Mouse (Mus musculus): Measurements from ENCODE around the gene Slc25a35. TPM values are rescaled to one million over a fixed set of nuclear protein-coding genes. Genes with fewer than 3 reads are reported as not detected.

Slc25a35 gene
- total RNA-seq (2023): 1.4 TPM

GRCm38 (mm10) chr11:68967337-68968282 is at the start of gene Slc25a35:
Gene Slc25a35 (plus strand): TSS chr11:68968131.

GRCm38 (mm10) chr11:68926981-68927380 is 41.0 kb upstream of the Slc25a35 start, which contains the start of gene Odf4:
Gene Odf4 (minus strand): TSS chr11:68927081.

GRCm38 (mm10) chr11:68957308-68957707 is 10.6 kb upstream of the Slc25a35 start, which contains the start of gene Arhgef15:
Gene Arhgef15 (minus strand): TSS chr11:68957480.

GRCm38 (mm10) chr11:68975085-68975484 is 7.2 kb downstream of the Slc25a35 start, which contains the start of gene Rangrf:
Gene Rangrf (minus strand): TSS chr11:68975185.

DNA sequence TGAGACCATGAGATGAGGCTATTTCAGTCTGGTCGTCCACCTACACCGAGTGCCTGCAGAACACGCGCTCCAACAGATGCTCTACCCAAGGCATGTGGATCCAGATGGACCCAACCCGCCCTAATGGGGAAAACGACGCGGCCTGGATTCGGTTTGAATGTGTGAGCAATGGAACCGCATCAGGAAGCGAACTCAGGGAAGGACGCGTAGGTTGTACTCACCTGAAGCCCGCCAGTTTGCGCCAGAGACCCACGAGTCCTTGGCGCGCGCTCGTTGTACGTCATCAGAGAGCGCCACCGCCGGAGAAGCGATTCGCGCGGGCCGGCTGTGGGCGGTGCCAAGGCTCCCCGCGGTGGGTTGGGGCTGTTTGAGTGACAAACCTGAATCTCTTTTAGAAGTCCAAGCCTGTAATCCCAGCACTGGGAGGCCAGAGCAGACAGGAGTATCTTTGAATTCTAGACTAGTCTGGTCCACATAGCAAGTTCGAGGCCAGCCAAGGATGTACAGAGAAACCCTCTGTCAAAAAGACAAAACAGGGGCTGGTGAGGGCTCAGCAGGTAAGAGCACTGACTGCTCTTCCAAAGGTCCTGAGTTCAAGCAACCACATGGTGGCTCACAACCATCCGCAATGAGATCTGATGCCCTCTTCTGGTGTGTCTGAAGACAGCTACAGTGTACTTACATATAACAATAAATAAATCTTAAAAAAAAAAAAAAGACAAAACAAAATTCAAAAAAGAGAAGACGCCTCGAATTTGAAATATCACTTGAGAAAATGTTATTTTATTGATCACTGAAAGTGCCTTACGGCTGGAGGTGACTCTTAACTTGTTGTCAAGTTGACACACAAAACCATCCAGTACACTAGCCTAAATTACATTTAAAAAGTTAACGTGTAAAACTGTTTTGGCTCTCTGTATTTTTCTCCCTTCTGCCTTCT is 40.5 kb downstream of the Slc25a35 start, which contains the start of gene Pfas:
TSS of gene Pfas (minus strand) at position 279 of the 940 bp plus-strand sequence.

GRCm38 (mm10) chr11:69015644-69016441 is 47.9 kb downstream of the Slc25a35 start, which contains the start of gene Ctc1:
Gene Ctc1 (plus strand): TSS chr11:69015911.

Other genes starting within 250 kb of the Slc25a35 start
- gene Ndel1, start 96.3 kb upstream of the Slc25a35 start, total RNA-seq (2023): 74.2 TPM
- gene Rnf222, start 79.6 kb upstream of the Slc25a35 start, total RNA-seq (2023): not detected
- 2,850 TPM for gene Rpl26, start 66.5 kb upstream of the Slc25a35 start, total RNA-seq (2023)
- gene Odf4, start 41.0 kb upstream of the Slc25a35 start, total RNA-seq (2023): not detected
- 0.53 TPM for gene Arhgef15, start 10.7 kb upstream of the Slc25a35 start, total RNA-seq (2023)
- 9.9 TPM for gene Rangrf, start 7.1 kb downstream of the Slc25a35 start, total RNA-seq (2023)
- 21.7 TPM for gene Pfas, start 40.3 kb downstream of the Slc25a35 start, total RNA-seq (2023)
- 23.4 TPM for gene Ctc1, start 47.8 kb downstream of the Slc25a35 start, total RNA-seq (2023)
- 1.6 TPM for gene Aurkb, start 77.5 kb downstream of the Slc25a35 start, total RNA-seq (2023)
- 9.0 TPM for gene Borcs6, start 91.6 kb downstream of the Slc25a35 start, total RNA-seq (2023)
- not detected for gene Tmem107, start 102.7 kb downstream of the Slc25a35 start, total RNA-seq (2023)
- 306 TPM for gene Vamp2, start 120.4 kb downstream of the Slc25a35 start, total RNA-seq (2023)
- gene Per1, start 127.1 kb downstream of the Slc25a35 start, total RNA-seq (2023): 568 TPM
- gene Hes7, start 152.3 kb downstream of the Slc25a35 start, total RNA-seq (2023): not detected
- not detected for gene 9130213A22Rik, start 154.5 kb downstream of the Slc25a35 start, total RNA-seq (2023)
- 0.53 TPM for gene Aloxe3, start 157.8 kb downstream of the Slc25a35 start, total RNA-seq (2023)
- not detected for gene Alox12b, start 188.9 kb downstream of the Slc25a35 start, total RNA-seq (2023)
- gene Alox8, start 229.7 kb downstream of the Slc25a35 start, total RNA-seq (2023): 0.89 TPM

Data from CD4-positive naive resting alpha-beta T cell, adult 57 days (primary cell).